Mouse (Mus musculus) lung, embryonic 16.5 days (tissue): ENCODE measurements around the gene Traf5. TPM values are rescaled to one million over a fixed set of nuclear protein-coding genes. Genes with fewer than 3 reads are reported as not detected.

ENCODE experiments used
- ATAC-seq: fragments of 200-750 bp; cut with Nextera tagmentation; 2 replicates; pipeline ENCODE4 v1.8.0; 2017; ENCODE audit warnings: low read depth, mild to moderate bottlenecking, moderate library complexity
- H3K27ac ChIP-seq: fragments of 300-500 bp; sonication (generic); 2 replicates; pipeline ENCODE4 v1.5.1; 2014; ENCODE audit warnings: mild to moderate bottlenecking, control low read depth, low read length
- H3K27me3 ChIP-seq: fragments of 300-500 bp; sonication (generic); 2 replicates; pipeline ENCODE4 v1.6.1; 2014; ENCODE audit warnings: low read depth, low read length, mixed read lengths; ENCODE audit not compliant: control insufficient read depth, insufficient read depth
- H3K36me3 ChIP-seq: fragments of 300-500 bp; sonication (generic); 2 replicates; pipeline ENCODE4 v1.6.1; 2014; ENCODE audit warnings: low read length; ENCODE audit not compliant: control insufficient read depth, insufficient read depth
- H3K4me1 ChIP-seq: fragments of 300-500 bp; sonication (generic); replicated peaks from 2 replicates; pipeline ENCODE4 v1.6.1; 2014; ENCODE audit warnings: low read length, mixed read lengths; ENCODE audit not compliant: control insufficient read depth, insufficient read depth
- H3K4me2 ChIP-seq: fragments of 300-500 bp; sonication (generic); 2 replicates; pipeline ENCODE4 v1.6.1; 2014; ENCODE audit warnings: low read depth, low read length, control low read depth
- H3K4me3 ChIP-seq: fragments of 300-500 bp; sonication (generic); 2 replicates; pipeline ENCODE4 v1.5.1; 2014; ENCODE audit warnings: mild to moderate bottlenecking, low read length, control low read depth
- H3K9ac ChIP-seq: fragments of 300-500 bp; sonication (generic); 2 replicates; pipeline ENCODE4 v1.6.1; 2014; ENCODE audit warnings: low read length, control low read depth
- H3K9me3 ChIP-seq: fragments of 300-500 bp; sonication (generic); 2 replicates; pipeline ENCODE4 v1.6.1; 2016; ENCODE audit warnings: low read length; ENCODE audit not compliant: control insufficient read depth
- WGBS: fragments of 180-500 bp; shearing (Covaris S2); extraction: QIAGEN DNeasy Blood & Tissue Kit; methylation state at CpG from one replicate; pipeline ENCODE4 v1.1.7; 2014; 5-methylcytosine and 5-hydroxymethylcytosine counted together
- polyA plus RNA-seq: library from polyadenylated mRNA; unstranded; fragments of >200 nt; fragmentation: Nextera tagmentation; extraction: Ambion mirVana; gene quantifications from 2 replicates; pipeline ENCODE4 v1.2.1, GENCODE M21; 2015

Traf5 gene
- polyA plus RNA-seq, 1 experiment from 2014 or later = 23.4 TPM

GRCm38 (mm10) chr1:192094451-192095170 is 2.3 kb upstream of the Traf5 start:
- 54% methylated on average over 13 of the region's 13 CpGs for WGBS
- Histone ChIP-seq H3K4me3 (no peak overlapping the region), H3K27me3 (no peaks in the 10 kb centered on the region), H3K9me3 (no peaks in the 10 kb centered on the region), H3K4me2 (no peak overlapping the region), H3K27ac (no peak overlapping the region), H3K9ac (no peak overlapping the region), H3K4me1 (peaks cover 9% of the 10 kb centered on the region), H3K36me3 (peaks cover 6% of the 10 kb centered on the region)
- ATAC-seq = no peak

- Histone ChIP-seq H3K4me2 (peak overlapping the region; percentile 80), H3K36me3 (peaks cover 2% of the 10 kb centered on the region; the same call in 1 of the 2 replicates), H3K9ac (peak overlapping the region; percentile 13; the same call in 1 of the 2 replicates), H3K27me3 (no peaks in the 10 kb centered on the region; the same call in 1 of the 2 replicates), H3K4me3 (peak overlapping the region; percentile 79), H3K9me3 (no peaks in the 10 kb centered on the region), H3K4me1 (peaks cover 14% of the 10 kb centered on the region), H3K27ac (peak overlapping the region; percentile 23; the same call in 1 of the 2 replicates)
- 30% methylated on average over 16 of the region's 16 CpGs for WGBS
- peak; percentile 86 for ATAC-seq
Observed at GRCm38 (mm10) chr1:192092879-192093660, 711 bp upstream of the Traf5 start.

GRCm38 (mm10) chr1:192090689-192091567 is 1.4 kb downstream of the Traf5 start:
- Histone ChIP-seq H3K27me3 (no peaks in the 10 kb centered on the region; the same call in 1 of the 2 replicates), H3K4me1 (peaks cover 35% of the 10 kb centered on the region), H3K4me3 (peak overlapping the region; percentile 79), H3K36me3 (no peaks in the 10 kb centered on the region), H3K27ac (no peak overlapping the region), H3K9ac (peak overlapping the region; percentile 90), H3K4me2 (peak overlapping the region; percentile 80), H3K9me3 (no peaks in the 10 kb centered on the region)
- no peak for ATAC-seq
- WGBS = 66% methylated on average over 11 of the region's 11 CpGs

GRCm38 (mm10) chr1:192090281-192090680 is 2.1 kb downstream of the Traf5 start:
- H3K27me3 ChIP-seq = no peaks in the 10 kb centered on the region; the same call in 1 of the 2 replicates
- no peak for ATAC-seq
- no peak overlapping the region for H3K9ac ChIP-seq
- H3K4me3 ChIP-seq = no peak overlapping the region
- no peaks in the 10 kb centered on the region for H3K9me3 ChIP-seq
- no peaks in the 10 kb centered on the region for H3K36me3 ChIP-seq
- 82% methylated on average over 3 of the region's 3 CpGs for WGBS
- H3K4me1 ChIP-seq = peaks cover 37% of the 10 kb centered on the region
- H3K27ac ChIP-seq = no peak overlapping the region
- peak overlapping the region; percentile 80; the same call in 1 of the 2 replicates for H3K4me2 ChIP-seq

- WGBS = 69% methylated on average over 9 of the region's 9 CpGs
- H3K4me2 ChIP-seq = no peak overlapping the region
Observed at GRCm38 (mm10) chr1:192089208-192090166, 2.9 kb downstream of the Traf5 start.

GRCm38 (mm10) chr1:192088011-192088410 is 4.3 kb downstream of the Traf5 start:
- Histone ChIP-seq H3K27ac (no peak overlapping the region), H3K4me3 (no peak overlapping the region), H3K9ac (no peak overlapping the region), H3K4me2 (no peak overlapping the region), H3K36me3 (no peaks in the 10 kb centered on the region), H3K4me1 (peaks cover 37% of the 10 kb centered on the region), H3K27me3 (no peaks in the 10 kb centered on the region; the same call in 1 of the 2 replicates), H3K9me3 (no peaks in the 10 kb centered on the region)
- no peak for ATAC-seq
- WGBS = 52% methylated on average over 4 of the region's 4 CpGs

More at GRCm38 (mm10) chr1:192089208-192090166, 2.9 kb downstream of the Traf5 start:
- Histone ChIP-seq H3K27ac (no peak overlapping the region), H3K4me3 (no peak overlapping the region), H3K9ac (no peak overlapping the region), H3K27me3 (no peaks in the 10 kb centered on the region; the same call in 1 of the 2 replicates), H3K4me1 (peaks cover 37% of the 10 kb centered on the region), H3K9me3 (no peaks in the 10 kb centered on the region), H3K36me3 (no peaks in the 10 kb centered on the region)
- ATAC-seq = no peak

- WGBS = 49% methylated on average over 4 of the region's 4 CpGs
- Histone ChIP-seq H3K4me3 (no peak overlapping the region), H3K27me3 (no peaks in the 10 kb centered on the region; the same call in 1 of the 2 replicates), H3K9me3 (no peaks in the 10 kb centered on the region), H3K4me2 (no peak overlapping the region), H3K27ac (no peak overlapping the region), H3K4me1 (peaks cover 37% of the 10 kb centered on the region), H3K36me3 (no peaks in the 10 kb centered on the region), H3K9ac (no peak overlapping the region)
- peak; percentile 60 for ATAC-seq
Observed at GRCm38 (mm10) chr1:192087098-192087497, 5.3 kb downstream of the Traf5 start.
